Mouse (Mus musculus) ES-E14 (cell line): ENCODE results near the gene Brpf1.

Experiments used
- CHD2 ChIP-seq: IDR thresholded peaks from 2 replicates; pipeline ENCODE4 v1.6.1; 2014; ENCODE audit warnings: mild to moderate bottlenecking, low read depth, low read length, inconsistent platforms
- HCFC1 ChIP-seq: IDR thresholded peaks from 2 replicates; pipeline ENCODE4 v1.6.1; 2012; ENCODE audit warnings: low read length, inconsistent platforms, borderline replicate concordance; ENCODE audit not compliant: insufficient read depth
- MAFK ChIP-seq: IDR thresholded peaks from 2 replicates; pipeline ENCODE4 v1.6.1; 2014; ENCODE audit warnings: mild to moderate bottlenecking, low read depth, low read length, inconsistent platforms; ENCODE audit not compliant: insufficient read depth
- ZC3H11A ChIP-seq: IDR thresholded peaks from 2 replicates; pipeline ENCODE4 v1.6.1; 2012; ENCODE audit warnings: low read depth, mild to moderate bottlenecking, inconsistent platforms, low read length, borderline replicate concordance
- ZNF384 ChIP-seq: IDR thresholded peaks from 2 replicates; pipeline ENCODE4 v1.6.1; 2012; ENCODE audit warnings: low read depth, low read length, inconsistent platforms

- no peak for TF ChIP-seq MAFK
- TF ChIP-seq CHD2 = no peak
- no peak for TF ChIP-seq ZNF384
- no peak for TF ChIP-seq HCFC1
- TF ChIP-seq ZC3H11A = no peak
Observed at GRCm38 (mm10) chr6:113272365-113272764, 34.6 kb upstream of the Brpf1 start.
